Mouse (Mus musculus) ovary, postnatal 36 days (tissue): ENCODE results near the gene Myo1e.
"Not testable (repeated sequence)": the region's sequence is repeated elsewhere in the genome, so short reads cannot be mapped to it uniquely, and the experiment has no call there.

Experiments
- DNase-seq: peaks from one replicate; pipeline ENCODE4 v3.0.0; 2022; ENCODE audit warnings: low spot score, mixed read lengths

Gene Myo1e

GRCm38 (mm10) chr9:70249881-70250681 is 42.9 kb downstream of the Myo1e start:
- no peak for DNase-seq

GRCm38 (mm10) chr9:70251441-70251985 is 44.4 kb downstream of the Myo1e start:
- DNase-seq = no peak

- DNase-seq = no peak
Measured at GRCm38 (mm10) chr9:70253016-70253415, 45.9 kb downstream of the Myo1e start.

GRCm38 (mm10) chr9:70255005-70255404 is 47.9 kb downstream of the Myo1e start:
- DNase-seq = no peak

GRCm38 (mm10) chr9:70256027-70256426 is 48.9 kb downstream of the Myo1e start:
- DNase-seq = not testable (repeated sequence)

- DNase-seq = peak; percentile 41
Measured at GRCm38 (mm10) chr9:70257289-70258101, 50.3 kb downstream of the Myo1e start.

- peak; percentile 30 for DNase-seq
Measured at GRCm38 (mm10) chr9:70260324-70260841, 53.2 kb downstream of the Myo1e start.

GRCm38 (mm10) chr9:70261646-70262045 is 54.5 kb downstream of the Myo1e start:
- no peak for DNase-seq

GRCm38 (mm10) chr9:70263134-70263533 is 56.0 kb downstream of the Myo1e start:
- DNase-seq = no peak

GRCm38 (mm10) chr9:70263735-70264134 is 56.6 kb downstream of the Myo1e start:
- DNase-seq = no peak

GRCm38 (mm10) chr9:70265513-70265912 is 58.4 kb downstream of the Myo1e start:
- DNase-seq = no peak

- no peak for DNase-seq
Measured at GRCm38 (mm10) chr9:70266186-70266585, 59.0 kb downstream of the Myo1e start.

- DNase-seq = no peak
Measured at GRCm38 (mm10) chr9:70267108-70267507, 60.0 kb downstream of the Myo1e start.

- no peak for DNase-seq
Measured at GRCm38 (mm10) chr9:70269349-70269748, 62.2 kb downstream of the Myo1e start.

GRCm38 (mm10) chr9:70270468-70270867 is 63.3 kb downstream of the Myo1e start:
- DNase-seq = no peak

GRCm38 (mm10) chr9:70271137-70271536 is 64.0 kb downstream of the Myo1e start:
- DNase-seq = no peak

- no peak for DNase-seq
Measured at GRCm38 (mm10) chr9:70271631-70272030, 64.5 kb downstream of the Myo1e start.

GRCm38 (mm10) chr9:70274071-70274470 is 66.9 kb downstream of the Myo1e start:
- DNase-seq = no peak

GRCm38 (mm10) chr9:70274476-70274875 is 67.3 kb downstream of the Myo1e start:
- DNase-seq = no peak

GRCm38 (mm10) chr9:70274887-70275555 is 67.9 kb downstream of the Myo1e start:
- DNase-seq = no peak

GRCm38 (mm10) chr9:70277076-70277475 is 69.9 kb downstream of the Myo1e start:
- no peak for DNase-seq

GRCm38 (mm10) chr9:70277529-70277982 is 70.4 kb downstream of the Myo1e start:
- no peak for DNase-seq
